Mouse (Mus musculus): ENCODE data around the gene Nsmce4a. TPM values are rescaled to one million over a fixed set of nuclear protein-coding genes. Genes with fewer than 3 reads are reported as not detected.
"Not testable (repeated sequence)": the region's sequence is repeated elsewhere in the genome, so short reads cannot be mapped to it uniquely, and the experiment has no call there.

The Nsmce4a gene
- polyA plus RNA-seq, 1 experiment = 152 TPM

DNA sequence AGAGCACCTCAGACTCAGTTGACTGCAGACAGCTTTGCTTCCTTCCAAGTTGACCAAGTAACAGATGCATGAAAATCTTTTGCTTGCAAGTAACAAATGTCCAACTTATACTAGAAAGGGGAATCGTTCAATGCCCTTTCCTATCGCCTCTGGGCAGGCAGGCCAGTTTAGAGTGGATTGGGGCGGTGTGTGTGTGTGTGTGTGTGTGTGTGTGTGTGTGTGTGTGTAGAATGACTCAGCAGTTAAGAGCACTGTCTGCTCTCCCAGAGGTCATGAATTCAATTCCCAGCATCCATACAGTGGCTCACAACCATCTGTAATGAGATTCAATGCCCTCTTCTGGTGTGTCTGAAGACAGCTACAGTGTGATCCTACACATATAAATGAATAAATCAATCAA, 27.2 kb upstream of the Nsmce4a start:
- Histone ChIP-seq H3K36me3 (ENCODE audit: control insufficient read depth, insufficient read depth, low read length, poor library complexity, severe bottlenecking) (no peaks in the 10 kb centered on the region), H3K4me3 (ENCODE audit: low read depth, low read length) (no peak overlapping the region), H3K9me3 (replicated peaks; ENCODE audit: control insufficient read depth, insufficient read depth, low read length, poor library complexity, severe bottlenecking) (no peaks in the 10 kb centered on the region), H3K27me3 (ENCODE audit: control insufficient read depth, insufficient read depth, low read length, poor library complexity, severe bottlenecking) (no peaks in the 10 kb centered on the region), H3K9ac (ENCODE audit: low read depth, poor library complexity, severe bottlenecking) (no peak overlapping the region), H3K27ac (ENCODE audit: insufficient read depth, low read length) (peak overlapping the region; percentile 82), H3K4me1 (ENCODE audit: control insufficient read depth, insufficient read depth, low read length) (peaks cover 12% of the 10 kb centered on the region)
- TF ChIP-seq EP300 (IDR thresholded peaks at IDR 0.05; ENCODE audit: insufficient read depth, low read depth, low read length) (peak; percentile 91), POLR2A (IDR thresholded peaks at IDR 0.05; ENCODE audit: insufficient read depth, low read length) (no peak), CTCF (IDR thresholded peaks at IDR 0.05; ENCODE audit: low read depth, low read length) (no peak)

DNA sequence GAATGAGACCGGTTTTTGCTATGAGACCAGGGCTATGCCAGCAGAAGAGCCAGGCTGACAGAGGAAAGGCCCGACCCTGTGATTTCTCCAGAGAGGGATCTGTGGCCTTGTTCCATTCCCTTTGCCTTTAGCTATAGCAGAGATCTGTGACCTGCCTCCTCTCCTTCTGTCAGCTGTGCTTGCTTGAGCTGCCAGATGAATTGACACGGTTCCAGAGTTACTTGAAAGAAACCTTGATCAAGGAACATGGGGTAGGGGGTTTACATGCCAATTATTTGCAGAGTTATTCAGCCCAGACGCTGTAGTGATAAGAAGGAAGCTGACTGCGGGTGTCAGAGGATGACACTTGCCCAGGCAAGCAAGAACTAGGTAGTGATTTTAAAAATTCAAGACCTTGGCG, 24.6 kb upstream of the Nsmce4a start:
- no peaks in the 10 kb centered on the region for H3K27me3 ChIP-seq (ENCODE audit: control insufficient read depth, insufficient read depth, low read length, poor library complexity, severe bottlenecking)
- no peak overlapping the region for H3K27ac ChIP-seq (ENCODE audit: insufficient read depth, low read length)
- H3K9me3 ChIP-seq (replicated peaks; ENCODE audit: control insufficient read depth, insufficient read depth, low read length, poor library complexity, severe bottlenecking) = no peaks in the 10 kb centered on the region
- H3K4me1 ChIP-seq (ENCODE audit: control insufficient read depth, insufficient read depth, low read length) = peaks cover 12% of the 10 kb centered on the region
- H3K4me3 ChIP-seq (ENCODE audit: low read depth, low read length) = no peak overlapping the region
- H3K36me3 ChIP-seq (ENCODE audit: control insufficient read depth, insufficient read depth, low read length, poor library complexity, severe bottlenecking) = no peaks in the 10 kb centered on the region
- H3K9ac ChIP-seq (ENCODE audit: low read depth, poor library complexity, severe bottlenecking) = no peak overlapping the region
- no peak for TF ChIP-seq POLR2A (IDR thresholded peaks at IDR 0.05; ENCODE audit: insufficient read depth, low read length)
- no peak for TF ChIP-seq CTCF (IDR thresholded peaks at IDR 0.05; ENCODE audit: low read depth, low read length)

DNA sequence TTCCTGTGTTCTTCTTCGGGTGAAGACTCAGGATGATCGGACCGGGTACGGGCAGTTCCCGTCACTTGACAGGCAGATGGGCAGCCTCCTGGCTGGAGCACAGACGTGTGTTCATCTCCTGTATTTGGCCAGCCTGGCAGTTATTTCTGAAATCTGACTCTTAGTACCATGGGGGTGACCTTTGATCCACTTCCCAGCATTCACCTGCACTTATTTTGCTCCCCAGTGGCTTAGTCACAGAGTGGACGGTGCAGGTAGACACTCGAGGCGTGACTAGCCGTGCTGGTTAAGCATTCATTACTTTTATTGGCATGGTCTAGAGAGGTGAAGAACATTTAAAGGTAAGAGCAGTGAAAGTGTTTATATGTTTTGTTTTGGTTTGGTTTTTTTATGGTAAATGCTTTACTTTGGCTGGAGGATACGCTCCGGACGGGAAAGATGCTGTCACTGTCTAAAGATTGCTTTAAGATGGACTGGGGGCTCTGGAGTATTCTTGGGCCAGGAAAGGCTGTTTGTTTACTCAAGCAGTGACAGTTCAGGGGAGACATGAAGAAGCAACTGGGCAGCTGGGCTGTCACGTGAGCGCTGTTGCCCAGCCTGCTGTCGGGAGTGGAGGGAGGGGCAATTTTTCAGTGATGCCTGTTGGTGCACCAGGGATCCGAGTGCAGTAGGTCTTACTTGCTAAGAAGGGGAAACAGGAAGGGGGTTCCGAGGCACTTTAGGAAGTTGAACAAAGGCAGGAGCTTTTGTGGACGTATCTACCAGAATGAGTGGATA, 23.3 kb upstream of the Nsmce4a start:
- not testable (repeated sequence) for H3K27ac ChIP-seq (ENCODE audit: insufficient read depth, low read length); H3K4me3 ChIP-seq (ENCODE audit: low read depth, low read length); H3K9ac ChIP-seq (ENCODE audit: low read depth, poor library complexity, severe bottlenecking); H3K9me3 ChIP-seq (replicated peaks; ENCODE audit: control insufficient read depth, insufficient read depth, low read length, poor library complexity, severe bottlenecking); H3K36me3 ChIP-seq (ENCODE audit: control insufficient read depth, insufficient read depth, low read length, poor library complexity, severe bottlenecking); H3K4me1 ChIP-seq (ENCODE audit: control insufficient read depth, insufficient read depth, low read length); H3K27me3 ChIP-seq (ENCODE audit: control insufficient read depth, insufficient read depth, low read length, poor library complexity, severe bottlenecking)

DNA sequence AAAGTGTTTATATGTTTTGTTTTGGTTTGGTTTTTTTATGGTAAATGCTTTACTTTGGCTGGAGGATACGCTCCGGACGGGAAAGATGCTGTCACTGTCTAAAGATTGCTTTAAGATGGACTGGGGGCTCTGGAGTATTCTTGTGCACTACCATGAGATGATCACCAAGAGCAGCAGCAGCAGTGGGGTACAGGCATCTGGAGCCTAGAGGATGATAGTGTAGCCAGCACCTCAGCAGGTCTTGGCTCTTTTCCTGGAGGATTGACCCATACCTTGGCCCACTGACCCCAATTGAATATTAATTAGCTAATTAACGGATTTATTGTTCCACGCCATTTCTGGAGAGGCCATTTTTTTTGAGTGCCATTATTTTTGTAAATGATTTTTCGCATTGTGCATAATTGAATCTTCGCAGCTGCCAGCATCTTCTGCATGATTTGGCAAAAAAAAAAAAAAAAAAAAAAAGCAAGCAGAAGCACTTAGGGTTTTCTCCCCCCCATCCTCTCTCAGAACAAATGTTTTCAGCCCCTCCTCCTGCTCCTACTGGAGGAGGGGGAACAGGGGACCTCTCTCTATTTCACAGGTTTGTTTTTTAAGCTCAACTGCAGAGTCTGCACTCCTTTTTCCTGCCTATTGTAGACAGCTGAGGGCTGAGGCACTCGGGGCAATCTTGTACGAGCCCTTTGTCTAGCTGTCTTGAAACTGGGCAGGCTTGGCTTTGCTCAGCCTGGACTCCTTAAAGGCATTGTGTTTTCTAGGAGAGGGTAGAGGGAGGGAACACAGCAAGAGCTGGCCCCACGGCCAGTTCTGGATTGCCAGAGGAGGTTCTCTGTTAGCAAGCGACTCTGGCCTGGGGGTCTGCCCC, 20.7 kb upstream of the Nsmce4a start:
- H3K36me3 ChIP-seq (ENCODE audit: control insufficient read depth, insufficient read depth, low read length, poor library complexity, severe bottlenecking); H3K9ac ChIP-seq (ENCODE audit: low read depth, poor library complexity, severe bottlenecking); H3K27me3 ChIP-seq (ENCODE audit: control insufficient read depth, insufficient read depth, low read length, poor library complexity, severe bottlenecking); H3K9me3 ChIP-seq (replicated peaks; ENCODE audit: control insufficient read depth, insufficient read depth, low read length, poor library complexity, severe bottlenecking); H3K4me3 ChIP-seq (ENCODE audit: low read depth, low read length); H3K27ac ChIP-seq (ENCODE audit: insufficient read depth, low read length); H3K4me1 ChIP-seq (ENCODE audit: control insufficient read depth, insufficient read depth, low read length): not testable (repeated sequence)

DNA sequence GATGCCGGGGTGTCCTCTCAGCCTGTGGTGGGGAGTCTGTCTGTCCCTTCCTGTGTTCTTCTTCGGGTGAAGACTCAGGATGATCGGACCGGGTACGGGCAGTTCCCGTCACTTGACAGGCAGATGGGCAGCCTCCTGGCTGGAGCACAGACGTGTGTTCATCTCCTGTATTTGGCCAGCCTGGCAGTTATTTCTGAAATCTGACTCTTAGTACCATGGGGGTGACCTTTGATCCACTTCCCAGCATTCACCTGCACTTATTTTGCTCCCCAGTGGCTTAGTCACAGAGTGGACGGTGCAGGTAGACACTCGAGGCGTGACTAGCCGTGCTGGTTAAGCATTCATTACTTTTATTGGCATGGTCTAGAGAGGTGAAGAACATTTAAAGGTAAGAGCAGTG, 20.1 kb upstream of the Nsmce4a start:
- not testable (repeated sequence) for H3K27me3 ChIP-seq (ENCODE audit: control insufficient read depth, insufficient read depth, low read length, poor library complexity, severe bottlenecking); H3K27ac ChIP-seq (ENCODE audit: insufficient read depth, low read length); H3K9ac ChIP-seq (ENCODE audit: low read depth, poor library complexity, severe bottlenecking); H3K4me3 ChIP-seq (ENCODE audit: low read depth, low read length); H3K36me3 ChIP-seq (ENCODE audit: control insufficient read depth, insufficient read depth, low read length, poor library complexity, severe bottlenecking); H3K9me3 ChIP-seq (replicated peaks; ENCODE audit: control insufficient read depth, insufficient read depth, low read length, poor library complexity, severe bottlenecking); H3K4me1 ChIP-seq (ENCODE audit: control insufficient read depth, insufficient read depth, low read length)

DNA sequence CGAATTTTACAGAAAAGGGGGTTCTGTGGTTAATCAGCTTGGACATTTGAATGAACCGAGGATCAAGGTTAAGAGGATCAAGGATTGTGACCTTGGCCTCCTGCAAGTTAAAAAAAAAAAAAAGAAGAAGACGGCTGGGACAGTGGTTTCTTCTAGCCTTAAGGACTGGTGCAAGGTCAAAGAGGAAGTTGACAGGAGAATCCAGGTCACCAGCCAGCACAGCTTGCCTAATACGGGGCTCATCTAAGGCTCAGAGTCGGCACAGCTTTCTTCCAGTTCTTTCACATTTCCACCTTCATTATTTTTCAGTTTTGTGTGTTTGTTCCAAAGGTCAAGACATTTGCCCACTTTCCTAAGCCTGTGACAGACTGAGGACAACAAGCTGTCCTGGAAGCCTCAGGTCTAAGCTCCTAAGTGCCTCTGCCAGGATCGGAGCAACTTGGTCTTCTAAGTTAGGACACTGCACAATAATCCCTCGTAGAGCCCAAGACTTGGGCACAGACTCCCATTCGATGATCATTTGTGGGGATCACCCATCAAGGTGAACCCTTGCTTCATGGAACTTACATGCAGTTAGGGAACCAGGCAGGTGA, 18.0 kb upstream of the Nsmce4a start:
- Histone ChIP-seq H3K4me1 (ENCODE audit: control insufficient read depth, insufficient read depth, low read length) (no peaks in the 10 kb centered on the region), H3K27ac (ENCODE audit: insufficient read depth, low read length) (no peak overlapping the region), H3K4me3 (ENCODE audit: low read depth, low read length) (no peak overlapping the region), H3K9me3 (replicated peaks; ENCODE audit: control insufficient read depth, insufficient read depth, low read length, poor library complexity, severe bottlenecking) (no peaks in the 10 kb centered on the region; the same call in 1 of the 2 replicates), H3K36me3 (ENCODE audit: control insufficient read depth, insufficient read depth, low read length, poor library complexity, severe bottlenecking) (no peaks in the 10 kb centered on the region), H3K27me3 (ENCODE audit: control insufficient read depth, insufficient read depth, low read length, poor library complexity, severe bottlenecking) (no peaks in the 10 kb centered on the region), H3K9ac (ENCODE audit: low read depth, poor library complexity, severe bottlenecking) (no peak overlapping the region)
- no peak for TF ChIP-seq CTCF (IDR thresholded peaks at IDR 0.05; ENCODE audit: low read depth, low read length)
- TF ChIP-seq EP300 (IDR thresholded peaks at IDR 0.05; ENCODE audit: insufficient read depth, low read depth, low read length) = no peak
- TF ChIP-seq POLR2A (IDR thresholded peaks at IDR 0.05; ENCODE audit: insufficient read depth, low read length) = no peak

All from ES-Bruce4 (cell line).